Mouse (Mus musculus) liver, adult (tissue): Measurements from ENCODE around the gene Gm49601.

Experiments
- GATA4 ChIP-seq: IDR thresholded peaks from 2 replicates; pipeline ENCODE4 v1.6.1; 2014; ENCODE audit warnings: mild to moderate bottlenecking, low read length; ENCODE audit not compliant: insufficient replicate concordance

Gene Gm49601

GRCm38 (mm10) chr16:18636401-18636800 is 10.2 kb upstream of the Gm49601 start:
- no peak for TF ChIP-seq GATA4

GRCm38 (mm10) chr16:18633333-18633732 is 7.1 kb upstream of the Gm49601 start:
- no peak for TF ChIP-seq GATA4

- no peak for TF ChIP-seq GATA4
Measured at GRCm38 (mm10) chr16:18632816-18633215, 6.6 kb upstream of the Gm49601 start.

- TF ChIP-seq GATA4, result no peak
Measured at GRCm38 (mm10) chr16:18632059-18632458, 5.8 kb upstream of the Gm49601 start.

GRCm38 (mm10) chr16:18631141-18631540 is 4.9 kb upstream of the Gm49601 start:
- TF ChIP-seq GATA4, result no peak

- TF ChIP-seq GATA4, result no peak
Measured at GRCm38 (mm10) chr16:18630291-18630690, 4.1 kb upstream of the Gm49601 start.

- no peak for TF ChIP-seq GATA4
Measured at GRCm38 (mm10) chr16:18629390-18630231, 3.4 kb upstream of the Gm49601 start, which contains the start of gene Sept5. TSS of gene Sept5 (minus strand) at chr16:18629954.

GRCm38 (mm10) chr16:18628948-18629340 is 2.7 kb upstream of the Gm49601 start:
- TF ChIP-seq GATA4, result no peak

GRCm38 (mm10) chr16:18628206-18628947 is 2.1 kb upstream of the Gm49601 start:
- TF ChIP-seq GATA4, result no peak

GRCm38 (mm10) chr16:18627163-18627562 is 936 bp upstream of the Gm49601 start:
- TF ChIP-seq GATA4, result no peak

GRCm38 (mm10) chr16:18625791-18626311 is 376 bp downstream of the Gm49601 start:
- no peak for TF ChIP-seq GATA4

- TF ChIP-seq GATA4, result no peak
Measured at GRCm38 (mm10) chr16:18625097-18625496, 1.1 kb downstream of the Gm49601 start.

- TF ChIP-seq GATA4, result no peak
Measured at GRCm38 (mm10) chr16:18624641-18625040, 1.6 kb downstream of the Gm49601 start.

- TF ChIP-seq GATA4, result no peak
Measured at GRCm38 (mm10) chr16:18623751-18624540, 2.3 kb downstream of the Gm49601 start.

- no peak for TF ChIP-seq GATA4
Measured at GRCm38 (mm10) chr16:18622916-18623750, 3.1 kb downstream of the Gm49601 start.

- TF ChIP-seq GATA4, result no peak
Measured at GRCm38 (mm10) chr16:18622019-18622418, 4.2 kb downstream of the Gm49601 start, which contains the start of gene Gp1bb. TSS of gene Gp1bb (minus strand) at chr16:18622403.
